8 mouse cellular contexts compared by ENCODE assay signal in genomic region chr7:24628685-24629610, GRCm38 (mm10). TPM values are rescaled to one million over a fixed set of nuclear protein-coding genes. Genes with fewer than 3 reads are reported as not detected.
DNase-seq lines count a peak whose midpoint lies in the region; ATAC-seq and TF ChIP-seq lines count a peak whose summit lies in the region.

No protein-coding gene starts in this region.

- no peaks in the 10 kb centered on the region for H3K36me3 ChIP-seq in forebrain, embryonic 13.5 days (ENCODE audit: poor library complexity, severe bottlenecking)
- H3K36me3 ChIP-seq in macrophage (ENCODE audit: inconsistent target), result peaks cover 8% of the 10 kb centered on the region

- WGBS in forebrain, embryonic 13.5 days, result 10% methylated on average over 28 of the region's 33 CpGs
- 8% methylated on average over 24 of the region's 33 CpGs for WGBS in macrophage (ENCODE audit: missing documents)

- H3K27me3 ChIP-seq in forebrain, embryonic 13.5 days, result 0 out of 2 replicates have a peak, but pooled peaks cover 2% of the 10 kb centered on the region

- H3K27ac ChIP-seq in forebrain, embryonic 13.5 days, result no peak overlapping the region
- no peak overlapping the region for H3K27ac ChIP-seq in macrophage

- TF ChIP-seq CTCF in brain, embryonic 14.5 days (IDR thresholded peaks at IDR 0.05; ENCODE audit: borderline replicate concordance, extremely low read depth, insufficient read depth, insufficient read length), result no peak

- peak; percentile 89 for DNase-seq in ES-CJ7 (ENCODE audit: low read depth, low spot score)
- DNase-seq in brain, embryonic 14.5 days (ENCODE audit: low read depth), result peak; percentile 86
- peak; percentile 71 to 77 for DNase-seq in heart, postnatal 36 days
- DNase-seq in layer of hippocampus, adult 9-11 months, result peak; percentile 72
- peak; percentile 72 for DNase-seq in retina, postnatal 7 days (ENCODE audit: low read depth, low spot score)
- peak; percentile 67 for DNase-seq in urinary bladder, adult 2 months (ENCODE audit: low spot score)

- H3K79me2 ChIP-seq in macrophage (ENCODE audit: inconsistent target), result no peaks in the 10 kb centered on the region

- H3K4me2 ChIP-seq in forebrain, embryonic 13.5 days, result peak overlapping the region; percentile 56

- H3K4me1 ChIP-seq in forebrain, embryonic 13.5 days, result peaks cover 11% of the 10 kb centered on the region

- ATAC-seq in forebrain, embryonic 13.5 days, result peak; percentile 85

- TF ChIP-seq POLR2A in brain, embryonic 14.5 days (IDR thresholded peaks at IDR 0.05; ENCODE audit: borderline replicate concordance, extremely low read depth, insufficient read depth, insufficient read length, poor library complexity, severe bottlenecking), result no peak

- peak overlapping the region; percentile 30 for H3K4me3 ChIP-seq in forebrain, embryonic 13.5 days
- H3K4me3 ChIP-seq in macrophage (ENCODE audit: inconsistent target), result peak overlapping the region; percentile 14; the same call in 1 of the 2 replicates

- intact Hi-C loops in heart, postnatal 36 days (cut with DNase I), result no loop called here

- H3K9me3 ChIP-seq in forebrain, embryonic 13.5 days (replicated peaks), result no peaks in the 10 kb centered on the region

- H3K9ac ChIP-seq in forebrain, embryonic 13.5 days, result peak overlapping the region; percentile 51; the same call in 1 of the 2 replicates

RNA-seq across cellular contexts. Expression of gene Lypd3, which starts 7.4 kb away (rescaled TPM):
- polyA plus RNA-seq in brain, embryonic 14.5 days (2012; rRNA removed), result 1.8 and 2.9 TPM in 2 replicates
- polyA plus RNA-seq in forebrain, embryonic 13.5 days (2015; fragmentation: Nextera tagmentation; extraction: Ambion mirVana), result 0.14 TPM in 1 of 2 replicates, not detected in the other
- not detected for total RNA-seq in heart, postnatal 36 days (2021)
- not detected for total RNA-seq in macrophage (2018; cell fraction: chromatin; rRNA removed)
- total RNA-seq in macrophage (2018; cell fraction: cytosol; rRNA removed), result not detected
- not detected for total RNA-seq in macrophage (2018; cell fraction: nucleus; rRNA removed)
- not detected in 3 replicates for polyA plus RNA-seq in macrophage (2018)
- 47.0 and 53.2 TPM in 2 replicates for polyA plus RNA-seq in urinary bladder, adult 2 months (2012; rRNA removed)

RNA-seq across cellular contexts. Expression of gene Phldb3, which starts 18.4 kb away (rescaled TPM):
- 0.30 and 0.59 TPM in 2 replicates for polyA plus RNA-seq in brain, embryonic 14.5 days (2012; rRNA removed)
- polyA plus RNA-seq in forebrain, embryonic 13.5 days (2015; fragmentation: Nextera tagmentation; extraction: Ambion mirVana), result not detected in 2 replicates
- total RNA-seq in heart, postnatal 36 days (2021), result under 1 TPM; 0.36 to 0.89 TPM
- 10 to 100 TPM in 2 of 26 experiments, 1 to 10 TPM in 24; 1.0 to 12.9 (median 5.0) TPM for total RNA-seq in macrophage (2018; cell fraction: chromatin; rRNA removed)
- 1 to 10 TPM; 2.1 to 6.8 (median 4.8) TPM for total RNA-seq in macrophage (2018; cell fraction: cytosol; rRNA removed)
- 1 to 10 TPM; 1.2 to 7.6 (median 3.1) TPM for total RNA-seq in macrophage (2018; cell fraction: nucleus; rRNA removed)
- 3.0 to 4.3 TPM (median 4.0 TPM) in 3 replicates for polyA plus RNA-seq in macrophage (2018)
- 6.8 and 7.9 TPM in 2 replicates for polyA plus RNA-seq in urinary bladder, adult 2 months (2012; rRNA removed)

RNA-seq across cellular contexts. Expression of gene Zfp575, which starts 41.5 kb away (rescaled TPM):
- polyA plus RNA-seq in brain, embryonic 14.5 days (2012; rRNA removed), result 4.8 and 9.6 TPM in 2 replicates
- 4.7 and 5.1 TPM in 2 replicates for polyA plus RNA-seq in forebrain, embryonic 13.5 days (2015; fragmentation: Nextera tagmentation; extraction: Ambion mirVana)
- under 1 TPM; 0.08 to 0.11 TPM for total RNA-seq in heart, postnatal 36 days (2021)
- under 1 TPM in 1 of 26 experiments, not detected in 25; 0.60 TPM for total RNA-seq in macrophage (2018; cell fraction: chromatin; rRNA removed)
- total RNA-seq in macrophage (2018; cell fraction: cytosol; rRNA removed), result not detected
- total RNA-seq in macrophage (2018; cell fraction: nucleus; rRNA removed), result not detected
- polyA plus RNA-seq in macrophage (2018), result 0.10 TPM in 1 of 3 replicates, not detected in the others
- 0.44 and 0.83 TPM in 2 replicates for polyA plus RNA-seq in urinary bladder, adult 2 months (2012; rRNA removed)

RNA-seq across cellular contexts. Expression of gene Ethe1, which starts 41.6 kb away (rescaled TPM):
- 14.4 and 18.8 TPM in 2 replicates for polyA plus RNA-seq in brain, embryonic 14.5 days (2012; rRNA removed)
- polyA plus RNA-seq in forebrain, embryonic 13.5 days (2015; fragmentation: Nextera tagmentation; extraction: Ambion mirVana), result 16.8 and 16.9 TPM in 2 replicates
- 10 to 100 TPM; 52.9 to 56.5 TPM for total RNA-seq in heart, postnatal 36 days (2021)
- 1 to 10 TPM in 16 of 26 experiments, under 1 TPM in 6, not detected in 4; 0.53 to 3.9 (median 1.7) TPM for total RNA-seq in macrophage (2018; cell fraction: chromatin; rRNA removed)
- 10 to 100 TPM; 16.2 to 35.5 (median 27.0) TPM for total RNA-seq in macrophage (2018; cell fraction: cytosol; rRNA removed)
- total RNA-seq in macrophage (2018; cell fraction: nucleus; rRNA removed), result 1 to 10 TPM; 2.0 to 7.8 (median 4.6) TPM
- polyA plus RNA-seq in macrophage (2018), result 20.8 to 29.7 TPM (median 27.4 TPM) in 3 replicates
- polyA plus RNA-seq in urinary bladder, adult 2 months (2012; rRNA removed), result 59.0 and 67.0 TPM in 2 replicates

RNA-seq across cellular contexts. Expression of gene Tex101, which starts 47.5 kb away (rescaled TPM):
- not detected in 2 replicates for polyA plus RNA-seq in brain, embryonic 14.5 days (2012; rRNA removed)
- not detected in 2 replicates for polyA plus RNA-seq in forebrain, embryonic 13.5 days (2015; fragmentation: Nextera tagmentation; extraction: Ambion mirVana)
- total RNA-seq in heart, postnatal 36 days (2021), result not detected
- total RNA-seq in macrophage (2018; cell fraction: chromatin; rRNA removed), result not detected
- not detected for total RNA-seq in macrophage (2018; cell fraction: cytosol; rRNA removed)
- total RNA-seq in macrophage (2018; cell fraction: nucleus; rRNA removed), result not detected
- not detected in 3 replicates for polyA plus RNA-seq in macrophage (2018)
- polyA plus RNA-seq in urinary bladder, adult 2 months (2012; rRNA removed), result not detected in 2 replicates

Comparison
In these comparisons a context has a peak if more than half of its experiments do, and no peak if none do; other contexts are left out.
1. RNA of gene Lypd3, which starts 7.4 kb away (polyA plus RNA-seq): 47.0 to 53.2 TPM in urinary bladder, adult 2 months; 1.8 to 2.9 TPM in brain, embryonic 14.5 days, 0.14 TPM in forebrain, embryonic 13.5 days and not detected in macrophage; every median in the first group is over 10 times any median in the second.
2. Peak in every context shown above with its lines, with median percentiles within 50 percentile points of each other: DNase-seq.